Mouse (Mus musculus) c-Kit-negative CD71-positive TER-119-positive erythroid progenitor cells, embryonic 14.5 days (primary cell): ENCODE measurements at regions not wholly inside any gene's neighbourhood (a gene's known extent, or its start where the extent isn't known, plus 50 kb on each side); places are given as distances from the start of the nearest gene placed in this dataset.

Experiments used
- DNase-seq: peaks from one replicate; pipeline ENCODE4 v3.0.0-alpha.2; 2013; ENCODE audit warnings: low read depth, low spot score

DNA sequence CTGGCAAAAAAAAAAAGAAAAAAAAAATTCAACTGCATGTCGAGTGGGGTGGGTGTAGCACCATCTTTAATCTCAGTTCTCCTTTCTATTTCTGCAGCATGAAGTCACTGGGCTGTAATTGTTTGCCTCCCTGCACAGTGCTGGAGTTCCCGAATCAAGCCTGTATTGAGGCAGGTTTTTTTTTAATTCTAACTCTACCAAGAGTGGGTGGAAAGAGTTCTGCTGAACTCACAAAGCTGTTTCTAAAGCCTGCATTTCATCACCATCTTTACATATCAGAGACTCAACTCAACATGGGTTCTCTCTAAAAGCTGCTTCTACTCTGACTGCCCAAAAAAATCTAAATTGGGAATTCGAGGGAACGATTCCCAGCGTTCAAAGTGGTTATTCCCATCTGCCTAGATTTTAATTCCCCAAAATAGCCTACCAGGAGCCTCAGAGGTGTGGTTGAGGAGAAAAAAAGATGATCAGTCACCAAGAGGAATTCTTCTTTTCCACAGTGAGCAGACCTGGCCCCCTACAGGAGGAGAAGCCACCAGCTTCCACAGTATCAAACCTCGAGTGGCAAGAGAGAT lies 160.4 kb upstream of the Cdh5 start:
- no peak for DNase-seq

DNA sequence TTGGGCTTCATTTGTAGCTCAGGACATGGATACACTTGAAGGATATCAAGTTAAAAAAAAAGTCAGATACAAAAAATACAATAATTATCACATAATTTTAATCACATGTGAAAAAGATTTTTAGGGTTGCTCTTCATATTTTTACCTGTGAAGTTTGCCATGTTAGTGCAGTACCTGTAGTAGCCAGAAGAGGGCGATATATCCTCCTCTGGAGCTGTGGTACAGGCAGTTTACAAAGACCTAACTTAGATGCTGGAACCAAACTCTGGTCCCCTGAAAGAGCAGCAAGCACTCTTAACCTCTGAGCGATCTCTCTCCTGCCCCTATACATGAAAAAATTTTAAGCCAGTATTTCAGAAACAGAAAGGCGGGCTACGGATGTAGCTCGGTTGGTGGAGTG lies 153.0 kb upstream of the Cdh5 start:
- DNase-seq, result no peak

DNA sequence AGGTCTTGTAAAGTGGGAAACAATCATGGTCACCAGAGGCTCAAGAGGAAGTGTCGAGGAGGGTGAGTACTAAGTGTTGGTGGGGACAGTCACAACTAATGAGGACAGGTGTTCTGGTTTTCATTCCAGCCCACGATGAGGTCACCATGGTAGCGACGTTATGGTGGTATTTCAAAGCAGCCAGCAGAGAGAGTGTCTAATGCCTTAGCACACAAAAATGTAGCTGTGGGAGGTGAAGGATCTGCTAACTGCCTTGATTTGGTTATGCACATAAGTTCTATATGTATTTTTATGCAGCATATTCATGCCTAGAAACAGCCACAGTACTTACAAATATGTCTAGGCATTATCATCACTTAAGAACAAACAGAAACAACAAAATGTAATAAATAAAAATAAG lies 151.0 kb upstream of the Cdh5 start:
- DNase-seq, result no peak

DNA sequence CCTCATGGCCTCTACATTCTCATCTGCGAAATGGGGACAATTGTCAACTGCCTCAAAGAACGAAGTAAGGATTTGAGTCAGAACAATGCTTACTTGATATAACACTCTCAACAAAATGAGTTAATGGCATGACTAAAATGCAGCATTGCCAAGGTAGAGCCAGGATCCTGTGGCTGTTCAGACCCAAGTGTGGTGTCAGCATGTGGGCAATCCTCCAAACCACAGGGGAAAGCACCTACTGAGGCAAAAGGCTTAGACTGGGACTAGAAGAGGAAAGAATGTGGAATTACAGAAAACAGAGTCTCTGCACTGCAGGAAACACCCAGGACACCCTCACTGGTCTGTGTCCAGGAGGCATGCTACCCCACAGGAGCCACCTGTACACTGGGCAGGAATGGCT lies 147.8 kb upstream of the Cdh5 start:
- no peak for DNase-seq

DNA sequence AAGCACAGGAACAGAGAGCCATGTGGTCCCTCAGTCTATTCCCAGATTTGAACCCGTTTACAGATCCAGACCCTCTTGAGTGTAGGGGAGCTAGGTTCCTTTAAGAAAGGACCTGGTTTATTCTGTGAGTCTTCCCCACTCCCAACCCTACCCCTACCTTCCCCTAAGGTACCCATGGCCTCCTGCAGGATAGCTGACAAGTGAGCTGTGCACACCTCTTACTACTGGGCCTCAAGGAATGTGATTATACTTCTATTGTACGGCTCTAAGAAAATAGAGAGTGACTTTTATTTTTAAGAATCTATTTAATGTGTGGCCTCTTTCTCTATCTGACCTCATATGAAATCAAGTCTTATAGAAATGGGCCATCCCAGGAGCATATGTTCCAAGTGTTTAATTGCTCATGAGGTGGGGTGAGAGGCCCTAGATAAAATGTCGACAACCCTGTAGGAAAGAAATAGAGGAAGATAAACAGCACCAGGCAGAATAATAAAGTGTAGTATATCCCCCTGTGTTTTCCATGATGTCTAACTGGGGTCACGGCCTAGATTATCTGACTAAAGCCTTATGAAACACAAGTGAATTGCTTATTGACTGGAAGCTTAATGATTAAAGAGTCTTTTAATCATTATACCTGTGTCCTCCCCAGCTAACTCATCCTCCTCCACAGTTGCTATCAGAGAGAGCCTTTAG lies 145.7 kb upstream of the Cdh5 start:
- DNase-seq, result no peak

DNA sequence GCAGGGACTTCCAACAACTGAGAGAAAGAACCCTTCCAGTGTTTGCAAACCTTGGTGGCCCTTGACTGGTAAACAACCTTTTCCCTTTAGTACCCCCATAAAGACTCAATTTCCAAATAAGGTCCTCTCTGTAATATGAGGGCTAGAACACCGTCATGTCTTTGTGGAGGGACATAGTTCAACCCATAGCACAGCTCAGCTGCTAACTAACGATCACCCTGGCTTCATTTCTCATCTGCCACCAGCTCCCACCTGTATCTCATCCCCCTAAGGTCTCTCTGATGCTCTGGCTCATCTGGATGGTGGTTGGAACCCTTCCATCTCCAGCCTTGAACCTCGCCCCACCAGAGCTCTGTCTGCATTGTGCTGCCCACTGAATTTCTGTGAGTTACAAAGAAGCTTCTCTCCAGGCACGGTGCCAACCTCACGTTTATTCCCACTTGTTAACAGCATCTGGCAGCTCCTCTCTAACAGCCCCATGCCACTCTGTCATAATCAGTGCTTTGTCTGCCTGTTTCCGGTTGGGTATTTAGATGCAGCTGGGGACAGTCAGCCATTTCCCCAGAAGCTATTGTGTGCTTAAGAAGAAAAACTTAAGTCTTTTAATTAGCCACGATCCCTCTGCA lies 137.0 kb upstream of the Cdh5 start:
- no peak for DNase-seq

DNA sequence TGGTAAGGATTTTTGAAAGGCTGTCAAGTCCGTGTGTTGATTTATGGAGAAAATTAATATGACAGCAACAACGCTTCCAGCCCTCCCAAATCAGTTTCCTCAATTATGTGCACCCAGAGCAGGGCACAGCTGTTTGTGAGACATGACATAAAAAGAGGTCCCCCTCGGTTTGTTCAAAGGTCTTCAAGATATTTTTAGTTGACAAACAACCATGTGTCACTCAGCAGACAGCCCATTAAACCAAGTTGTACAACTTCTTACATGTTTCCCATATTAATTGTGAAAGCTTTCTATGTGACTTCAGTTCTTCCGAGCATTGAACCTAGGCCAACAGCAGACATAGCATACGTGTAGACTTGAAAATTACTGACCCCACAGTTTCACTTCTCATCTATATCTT lies 131.5 kb upstream of the Cdh5 start:
- no peak for DNase-seq

DNA sequence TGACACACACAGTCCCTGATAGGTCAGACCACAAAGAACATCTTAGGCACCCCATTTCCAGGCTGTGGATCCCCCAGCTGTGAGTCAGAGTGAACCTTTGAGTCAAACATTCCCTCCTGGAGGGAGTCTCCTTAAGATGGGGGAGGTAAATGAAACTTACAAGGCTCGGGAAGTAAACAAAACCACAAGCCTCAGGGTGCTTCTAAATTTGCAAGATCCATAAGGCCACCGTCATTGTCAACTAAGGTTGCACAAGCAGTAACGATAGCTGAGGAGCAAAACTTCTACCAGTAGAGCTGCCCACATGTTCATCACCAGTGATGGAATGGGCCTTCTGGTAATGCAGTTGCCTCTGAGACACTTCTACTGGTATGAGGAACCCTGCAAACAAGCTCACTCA lies 130.9 kb upstream of the Cdh5 start:
- DNase-seq, result no peak

DNA sequence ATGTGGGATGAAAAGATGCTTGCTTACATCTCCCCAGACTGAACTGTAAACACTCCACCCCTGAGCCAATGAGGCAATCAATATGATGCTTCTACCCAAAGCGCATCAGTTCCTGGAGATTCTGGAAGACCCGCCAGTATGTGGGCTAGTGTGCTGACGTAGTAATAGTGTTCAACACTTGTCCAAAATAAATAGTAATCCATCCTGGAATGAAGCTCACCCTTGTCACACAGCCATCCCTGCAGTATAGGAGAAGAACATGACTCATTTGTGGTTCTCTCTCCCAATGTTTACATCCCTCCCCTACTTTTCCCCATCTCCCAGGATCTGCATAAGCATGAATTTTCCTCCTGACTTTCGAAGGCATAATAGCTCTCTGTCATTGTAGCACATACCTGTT lies 130.5 kb upstream of the Cdh5 start:
- DNase-seq, result no peak

DNA sequence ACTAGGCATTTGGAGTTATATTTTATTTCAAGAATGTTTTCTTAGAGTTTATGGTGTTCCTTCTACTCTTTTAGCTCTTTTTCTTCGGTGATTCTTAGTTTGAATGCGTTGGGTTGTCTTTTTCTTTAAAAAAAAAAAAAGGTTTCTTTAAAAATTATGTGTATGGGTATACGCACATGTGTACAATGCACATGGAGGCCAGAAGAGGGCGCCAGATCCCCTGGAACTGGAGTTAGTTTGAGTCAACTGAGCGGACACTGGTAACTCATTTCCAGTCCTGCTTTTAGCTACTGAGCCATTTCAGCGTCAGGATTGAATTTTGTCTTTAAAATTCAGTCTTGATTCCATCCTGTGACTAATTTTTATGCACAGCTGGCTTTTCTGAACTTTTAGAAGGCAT lies 124.9 kb upstream of the Cdh5 start:
- no peak for DNase-seq

DNA sequence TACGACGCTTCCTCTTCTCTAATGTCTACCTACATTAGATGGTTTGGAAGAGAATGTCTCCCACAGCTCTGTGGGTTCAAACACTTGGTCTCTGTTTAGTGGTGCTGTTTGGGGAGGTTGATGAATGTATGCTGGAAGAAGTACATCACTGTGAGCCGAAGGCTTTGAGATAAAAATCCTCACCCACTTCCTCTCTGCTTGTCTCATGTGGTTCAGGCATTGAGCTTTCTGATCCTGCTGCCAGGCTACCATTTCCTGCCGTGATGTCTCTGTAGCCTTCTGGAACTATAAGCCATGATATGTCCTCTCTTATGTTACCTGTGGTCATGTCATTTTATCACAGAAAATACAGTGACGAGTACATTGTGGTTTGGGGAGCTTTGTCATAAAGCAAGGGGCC lies 122.5 kb upstream of the Cdh5 start:
- DNase-seq, result no peak

DNA sequence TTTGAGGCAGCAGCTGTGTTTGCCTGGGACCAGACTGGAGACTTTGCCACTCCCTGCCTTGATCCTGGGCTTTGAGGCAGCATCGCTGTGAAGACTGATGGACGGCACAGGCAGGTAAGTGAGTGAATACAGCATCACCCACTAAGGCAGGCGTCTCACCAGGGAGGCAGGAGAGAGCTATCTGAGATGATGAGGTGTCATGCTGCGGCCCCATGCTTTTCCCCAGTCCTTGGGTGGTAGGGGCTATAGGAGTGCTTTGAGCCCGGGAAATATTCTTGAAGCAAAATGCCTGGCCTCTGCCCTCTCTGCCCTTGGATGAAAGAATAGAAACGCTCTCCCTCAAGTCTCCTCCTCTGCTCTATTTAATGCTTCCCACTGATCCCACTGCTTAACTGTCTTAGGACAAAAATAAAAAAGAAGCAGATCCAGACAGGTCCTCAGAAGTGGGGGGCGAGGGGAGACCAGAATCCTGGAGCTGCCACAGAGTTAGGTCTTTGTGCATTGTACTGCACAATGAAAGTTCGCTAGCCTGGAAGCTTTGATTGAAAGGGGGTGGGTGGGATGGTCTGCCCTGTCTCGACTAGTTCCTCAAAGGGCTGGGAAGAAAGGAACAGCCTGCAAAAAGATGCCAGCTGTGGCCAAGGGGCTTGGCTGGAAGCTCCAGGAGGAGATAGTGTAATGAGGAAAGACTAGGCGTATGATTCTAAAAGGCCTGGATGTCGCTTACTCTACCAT lies 117.4 kb upstream of the Cdh5 start:
- no peak for DNase-seq

DNA sequence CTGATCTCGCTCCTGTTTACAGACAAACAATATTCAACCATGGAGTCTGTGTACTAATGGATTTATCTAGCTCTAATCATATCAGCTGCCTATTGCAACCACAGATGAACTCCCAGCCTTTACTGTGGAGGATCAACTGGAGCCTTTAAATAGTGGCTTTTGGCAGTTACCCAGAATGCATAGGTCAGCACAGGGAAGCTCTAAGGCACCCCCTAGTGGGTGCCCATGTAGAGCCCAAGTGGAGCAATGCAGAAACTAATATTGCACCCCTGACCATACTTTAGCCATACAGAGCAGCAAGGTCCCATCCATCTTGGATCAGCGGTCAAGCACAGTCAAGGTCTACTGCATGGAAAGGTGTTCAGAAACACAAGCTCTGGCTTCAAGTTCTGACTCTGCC lies 115.8 kb upstream of the Cdh5 start:
- DNase-seq, result no peak

DNA sequence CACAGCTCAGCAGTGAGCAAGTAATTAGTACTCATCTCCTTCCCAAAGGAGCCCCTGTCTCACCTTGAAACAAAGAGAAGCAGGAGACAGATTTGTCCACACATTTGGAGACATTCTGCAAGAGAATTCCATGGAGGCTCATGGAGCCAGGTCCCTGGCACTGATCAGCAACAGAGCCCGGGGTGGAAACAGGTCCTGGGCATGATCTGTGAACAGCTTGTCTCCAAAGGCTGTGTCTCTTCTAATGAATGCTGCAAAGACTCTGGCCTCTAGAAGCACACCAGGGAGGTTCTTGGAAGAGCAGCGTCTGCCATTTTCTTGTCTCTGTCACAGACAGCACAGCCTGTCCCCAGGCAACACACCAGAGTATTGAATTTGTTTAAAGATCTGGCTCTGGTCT lies 107.5 kb upstream of the Cdh5 start:
- no peak for DNase-seq

DNA sequence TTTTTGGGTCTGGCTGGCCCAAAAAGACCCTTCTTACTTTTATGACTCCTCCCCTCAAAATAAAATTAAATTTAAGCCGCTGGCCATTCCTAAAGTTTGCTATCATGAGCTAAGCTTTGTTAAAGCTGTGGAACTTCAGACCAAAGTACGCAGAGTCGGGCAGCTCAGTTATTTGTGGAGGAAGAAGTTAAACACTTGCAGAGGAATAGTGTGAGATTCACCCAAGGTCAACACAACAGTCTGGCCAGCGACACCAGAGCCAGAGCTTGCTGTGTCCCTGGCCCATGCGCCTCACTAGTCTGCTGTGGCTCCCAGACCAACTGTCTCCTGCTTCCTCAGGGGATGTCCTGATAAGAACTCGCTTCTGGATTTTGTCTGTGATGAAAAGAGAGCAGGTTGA lies 103.3 kb upstream of the Cdh5 start:
- no peak for DNase-seq

DNA sequence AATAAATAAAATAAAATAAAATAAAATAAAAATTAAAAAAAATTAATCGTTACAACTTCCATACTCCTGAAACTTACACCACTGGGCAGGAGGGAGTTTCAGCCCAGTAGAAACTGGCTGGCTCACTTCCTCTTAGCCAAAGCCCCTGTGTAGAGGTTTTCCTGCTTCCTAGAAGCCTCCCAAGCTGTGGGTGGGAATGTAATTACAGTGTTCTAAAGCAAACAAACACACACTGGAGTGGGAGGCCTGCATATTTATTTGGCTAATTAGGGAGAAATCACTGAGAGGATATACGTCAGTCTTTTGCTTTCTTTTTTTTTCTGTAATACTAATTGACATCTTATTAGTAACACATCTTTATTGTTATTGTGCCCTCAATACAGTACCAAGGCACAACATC lies 94.2 kb upstream of the Cdh5 start:
- DNase-seq, result no peak

DNA sequence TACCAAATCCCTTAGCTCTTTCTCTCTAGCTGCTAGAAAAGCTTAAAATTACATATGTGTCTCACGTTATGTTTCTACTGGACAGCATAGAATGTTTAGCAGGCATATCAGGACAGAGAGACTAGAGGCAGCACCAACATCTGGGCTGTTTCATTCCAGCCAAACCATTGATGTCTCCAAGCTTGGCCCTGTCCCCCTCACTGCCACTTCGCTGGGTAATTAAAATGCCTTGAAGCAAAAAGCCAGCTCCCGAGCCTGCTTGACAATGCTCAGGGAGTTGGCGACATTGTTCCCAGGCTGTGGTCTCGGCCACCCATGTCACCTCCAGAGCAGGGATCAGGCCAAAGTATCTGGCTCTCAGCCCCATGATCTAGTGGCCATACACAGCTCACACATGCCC lies 92.7 kb upstream of the Cdh5 start:
- no peak for DNase-seq

DNA sequence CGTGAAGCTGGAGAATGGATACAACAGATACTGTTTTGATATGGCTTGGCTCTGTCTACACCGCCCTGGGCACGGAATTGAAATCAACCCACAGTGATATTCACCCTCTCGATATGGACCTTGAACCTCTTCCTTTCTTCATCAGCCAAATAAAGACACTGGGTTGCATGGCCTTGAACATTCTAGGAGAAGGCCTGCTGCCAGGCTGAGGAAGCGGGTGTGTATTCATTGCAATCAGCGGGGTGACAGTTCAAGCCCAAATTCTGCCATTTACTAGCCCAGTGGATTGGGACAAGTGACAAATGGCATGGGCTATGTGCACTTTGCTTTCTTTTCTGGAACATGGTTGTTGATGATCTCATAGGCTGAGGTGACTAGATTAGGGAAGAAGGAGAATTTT lies 92.1 kb upstream of the Cdh5 start:
- no peak for DNase-seq

DNA sequence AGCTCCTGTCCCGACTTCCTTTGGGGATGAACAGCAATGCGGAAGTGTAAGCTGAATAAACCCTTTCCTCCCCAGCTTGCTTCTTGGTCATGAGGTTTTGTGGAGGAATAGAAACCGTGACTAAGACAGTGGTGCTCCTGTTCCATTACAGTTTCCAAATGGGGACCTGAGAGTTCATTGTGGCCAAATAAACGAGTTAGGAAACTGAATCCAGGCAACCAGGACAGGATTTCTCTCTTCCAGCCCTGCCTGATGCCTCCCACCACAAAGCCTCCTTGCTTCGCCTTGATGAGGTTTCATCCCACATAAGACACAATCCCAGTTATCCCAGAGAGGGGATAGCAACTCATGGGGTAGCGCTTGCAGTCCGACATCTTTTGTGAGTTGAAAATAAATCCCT lies 79.2 kb upstream of the Cdh5 start:
- no peak for DNase-seq

DNA sequence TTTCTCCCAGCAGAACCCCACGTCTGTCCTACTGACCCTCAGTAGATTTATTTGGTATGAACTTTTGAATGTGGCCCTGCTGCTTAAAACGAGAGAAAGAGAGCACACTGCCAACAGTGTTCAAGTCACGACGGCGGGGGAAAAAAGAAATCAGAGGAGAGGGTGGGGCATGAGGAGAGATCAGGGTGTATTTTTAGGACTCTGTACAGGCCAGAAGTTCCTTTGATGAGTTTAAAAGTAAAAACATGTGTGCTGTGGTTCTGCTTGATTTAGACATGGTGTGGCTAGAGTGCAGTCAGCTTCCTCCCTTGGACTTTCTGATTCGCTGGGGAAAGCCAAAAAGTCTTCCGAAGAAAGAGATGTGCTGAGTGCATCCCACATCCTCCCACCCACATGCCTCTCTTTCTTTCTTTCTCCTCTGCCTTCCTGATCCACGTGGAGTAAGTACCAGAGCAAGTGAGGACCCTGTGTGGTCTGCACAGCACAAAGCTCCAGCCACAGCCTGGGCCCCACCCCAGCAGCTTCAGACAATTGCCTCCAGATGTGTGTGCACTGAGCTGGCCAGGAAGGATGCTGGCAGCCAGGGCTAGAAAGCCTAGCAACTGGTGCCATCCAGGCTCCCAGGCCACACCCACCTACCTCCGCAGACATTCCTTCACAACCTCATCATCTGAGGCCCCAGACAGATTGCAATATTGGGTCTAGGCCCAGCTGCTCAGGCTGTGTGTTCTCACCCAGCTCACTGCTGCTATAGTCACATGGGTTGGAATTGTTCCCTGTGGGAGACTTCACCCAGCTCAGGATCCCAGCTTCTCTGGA lies 78.5 kb upstream of the Cdh5 start:
- DNase-seq, result no peak

DNA sequence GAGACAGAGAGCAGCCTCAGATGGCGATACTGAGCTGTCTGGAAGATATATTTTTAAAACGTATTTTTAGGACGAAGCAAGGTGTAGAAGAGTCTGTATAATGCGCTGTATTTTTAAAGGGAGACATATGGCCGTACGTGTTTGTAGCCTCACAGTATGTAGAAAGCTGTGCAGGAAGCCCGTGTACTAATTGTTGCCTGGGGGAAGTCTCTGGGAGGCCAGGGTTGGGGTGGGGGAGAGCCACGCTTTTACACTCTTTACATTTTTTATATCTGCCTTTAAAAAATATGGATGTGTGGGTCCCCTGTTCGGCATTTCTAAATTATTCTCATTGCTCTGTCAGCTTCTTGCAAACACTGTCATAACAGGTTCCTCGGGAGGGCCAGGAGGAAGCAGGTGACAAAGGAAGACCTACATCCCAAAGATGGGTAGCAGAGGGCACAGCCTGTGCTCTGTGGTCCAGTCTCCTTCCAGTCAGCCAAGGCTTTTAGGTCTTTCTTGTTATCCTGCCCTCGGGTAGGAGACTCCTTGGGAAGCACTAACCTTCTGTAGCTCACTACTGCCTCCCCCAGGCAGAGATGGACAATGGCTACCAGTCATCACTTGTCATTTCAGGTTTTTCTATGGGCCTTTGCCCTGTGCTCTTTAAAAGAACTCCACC lies 74.1 kb upstream of the Cdh5 start:
- no peak for DNase-seq

DNA sequence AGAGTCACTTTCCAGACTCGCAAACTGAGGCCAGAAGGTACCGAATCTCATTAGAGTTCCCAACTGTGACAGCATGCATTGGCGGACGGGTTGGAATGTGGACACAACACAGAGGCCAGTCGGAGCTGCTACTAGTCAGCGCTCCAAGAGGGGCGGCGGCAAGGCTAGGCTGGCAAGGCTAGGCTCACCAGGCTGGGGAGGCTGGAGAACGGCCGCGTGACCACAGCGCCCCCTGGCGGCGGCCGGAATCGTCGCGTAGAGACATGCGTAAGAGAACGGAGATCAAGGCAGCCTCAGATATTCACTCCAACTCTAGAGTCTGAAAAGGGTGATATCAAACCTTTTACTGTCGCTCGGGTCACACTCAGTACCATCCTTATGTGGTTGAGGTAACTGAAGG lies 72.8 kb upstream of the Cdh5 start:
- DNase-seq, result no peak
